Mouse (Mus musculus) NIH3T3 (cell line): Measurements from ENCODE around the gene Ccdc117.
"Not testable (repeated sequence)": the region's sequence is repeated elsewhere in the genome, so short reads cannot be mapped to it uniquely, and the experiment has no call there.

Experiments used
- DNase-seq: peaks from one replicate; pipeline ENCODE4 v3.0.0-alpha.2; 2012; ENCODE audit warnings: low read depth

Gene Ccdc117

GRCm38 (mm10) chr11:5541799-5542481 lies at the start of gene Ccdc117:
Gene Ccdc117, minus strand, starts transcription at chr11:5542187.
- DNase-seq: peak; percentile 92

GRCm38 (mm10) chr11:5575046-5575445 lies 33.1 kb upstream of the Ccdc117 start:
- no peak for DNase-seq

GRCm38 (mm10) chr11:5573821-5574220 lies 31.8 kb upstream of the Ccdc117 start:
- DNase-seq: no peak

- DNase-seq: no peak
These were observed 29.9 kb upstream of the Ccdc117 start for GRCm38 (mm10) chr11:5571856-5572255.

- DNase-seq: no peak
These were observed 27.5 kb upstream of the Ccdc117 start, which contains the start of gene Ankrd36 for GRCm38 (mm10) chr11:5569474-5569873. Gene Ankrd36, plus strand, starts transcription at chr11:5569684.

- no peak for DNase-seq
These were observed 26.1 kb upstream of the Ccdc117 start for GRCm38 (mm10) chr11:5568082-5568481.

- no peak for DNase-seq
These were observed 25.7 kb upstream of the Ccdc117 start for GRCm38 (mm10) chr11:5567654-5568053.

- DNase-seq: no peak
These were observed 24.5 kb upstream of the Ccdc117 start for GRCm38 (mm10) chr11:5566506-5566905.

GRCm38 (mm10) chr11:5565596-5565995 lies 23.6 kb upstream of the Ccdc117 start:
- DNase-seq: peak; percentile 62

GRCm38 (mm10) chr11:5563898-5564297 lies 21.9 kb upstream of the Ccdc117 start:
- DNase-seq: no peak

GRCm38 (mm10) chr11:5562625-5563268 lies 20.8 kb upstream of the Ccdc117 start:
- DNase-seq: peak; percentile 23

- no peak for DNase-seq
These were observed 18.3 kb upstream of the Ccdc117 start for GRCm38 (mm10) chr11:5560273-5560672.

- DNase-seq: no peak
These were observed 9.9 kb upstream of the Ccdc117 start for GRCm38 (mm10) chr11:5551931-5552330.

- DNase-seq: peak; percentile 54
These were observed 9.4 kb upstream of the Ccdc117 start for GRCm38 (mm10) chr11:5551430-5551829.

- no peak for DNase-seq
These were observed 4.7 kb upstream of the Ccdc117 start for GRCm38 (mm10) chr11:5546693-5547092.

- no peak for DNase-seq
These were observed 3.5 kb upstream of the Ccdc117 start for GRCm38 (mm10) chr11:5545457-5545856.

GRCm38 (mm10) chr11:5544709-5545108 lies 2.7 kb upstream of the Ccdc117 start:
- DNase-seq: not testable (repeated sequence)

GRCm38 (mm10) chr11:5543281-5543680 lies 1.3 kb upstream of the Ccdc117 start:
- no peak for DNase-seq

GRCm38 (mm10) chr11:5542482-5543185 lies 647 bp upstream of the Ccdc117 start:
- DNase-seq: no peak

GRCm38 (mm10) chr11:5541230-5541798 lies 673 bp downstream of the Ccdc117 start:
- DNase-seq: peak; percentile 32

GRCm38 (mm10) chr11:5540331-5540730 lies 1.7 kb downstream of the Ccdc117 start:
- no peak for DNase-seq

- DNase-seq: not testable (repeated sequence)
These were observed 4.5 kb downstream of the Ccdc117 start for GRCm38 (mm10) chr11:5537454-5537853.

- DNase-seq: no peak
These were observed 8.9 kb downstream of the Ccdc117 start for GRCm38 (mm10) chr11:5533108-5533507.
